Mouse (Mus musculus) splenic B cell, adult 2 months (primary cell): ENCODE data around the gene Fads3.
A peak's percentile ranks its signal among the peaks of the same experiment; 100 is the strongest.

Experiments used
- DNase-seq: peaks from one replicate; pipeline ENCODE4 v3.0.0-alpha.2; 2011; ENCODE audit warnings: low read depth, low spot score
- H3K27me3 ChIP-seq: 2 replicates; pipeline ENCODE4 v1.6.1; 2012; ENCODE audit warnings: mild to moderate bottlenecking, low read length, moderate library complexity, mixed read lengths; ENCODE audit not compliant: control insufficient read depth, poor library complexity, insufficient read depth, severe bottlenecking
- H3K36me3 ChIP-seq: 2 replicates; pipeline ENCODE4 v1.6.1; 2012; ENCODE audit warnings: mild to moderate bottlenecking, low read length, moderate library complexity, mixed read lengths; ENCODE audit not compliant: control insufficient read depth, poor library complexity, insufficient read depth, severe bottlenecking

Fads3 gene

GRCm38 (mm10) chr19:10064173-10065012 is 23.0 kb downstream of the Fads3 start:
- peak; percentile 49 for DNase-seq
- Histone ChIP-seq H3K27me3 (no peaks in the 10 kb centered on the region), H3K36me3 (no peaks in the 10 kb centered on the region)

- H3K36me3 ChIP-seq: no peaks in the 10 kb centered on the region
- no peak for DNase-seq
- H3K27me3 ChIP-seq: no peaks in the 10 kb centered on the region
Observed at GRCm38 (mm10) chr19:10065465-10066188, 24.3 kb downstream of the Fads3 start.

DNA sequence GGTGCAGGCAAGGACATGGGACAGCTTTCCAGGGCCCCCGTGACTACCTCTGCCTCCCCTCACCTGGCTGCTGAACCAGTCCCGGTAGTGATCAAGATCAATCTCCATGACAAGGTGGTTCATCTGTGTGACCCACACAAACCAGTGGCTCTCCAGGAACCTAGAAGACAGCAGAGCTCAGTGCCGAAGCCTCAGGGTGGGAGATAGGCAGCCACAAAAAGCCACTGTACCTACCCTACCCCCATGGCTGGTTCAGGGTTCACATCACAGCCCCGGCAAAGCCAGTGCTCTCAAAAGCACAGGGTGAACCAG is 24.8 kb downstream of the Fads3 start:
- Histone ChIP-seq H3K36me3 (no peaks in the 10 kb centered on the region), H3K27me3 (no peaks in the 10 kb centered on the region)
- DNase-seq: no peak

DNA sequence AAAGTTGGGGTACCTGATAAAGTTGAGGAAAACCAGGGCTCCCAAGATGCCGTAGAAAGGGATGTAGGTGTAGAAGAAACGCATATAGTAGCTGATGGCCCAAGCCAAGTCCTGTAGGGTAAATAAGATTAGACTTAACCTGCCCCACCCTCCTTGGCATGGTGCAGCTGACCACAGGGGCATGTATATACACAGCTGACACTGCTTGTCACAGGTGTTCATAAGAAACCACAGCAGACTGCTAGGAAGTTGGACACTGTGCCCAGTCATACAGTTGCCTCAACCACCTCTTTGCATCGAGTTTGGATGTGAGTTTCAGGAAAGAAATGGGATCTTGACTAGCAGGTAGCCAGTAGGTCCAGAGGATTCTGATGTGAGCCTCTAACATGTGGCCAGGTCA is 25.1 kb downstream of the Fads3 start:
- H3K36me3 ChIP-seq: no peaks in the 10 kb centered on the region
- no peak for DNase-seq
- H3K27me3 ChIP-seq: no peaks in the 10 kb centered on the region

DNA sequence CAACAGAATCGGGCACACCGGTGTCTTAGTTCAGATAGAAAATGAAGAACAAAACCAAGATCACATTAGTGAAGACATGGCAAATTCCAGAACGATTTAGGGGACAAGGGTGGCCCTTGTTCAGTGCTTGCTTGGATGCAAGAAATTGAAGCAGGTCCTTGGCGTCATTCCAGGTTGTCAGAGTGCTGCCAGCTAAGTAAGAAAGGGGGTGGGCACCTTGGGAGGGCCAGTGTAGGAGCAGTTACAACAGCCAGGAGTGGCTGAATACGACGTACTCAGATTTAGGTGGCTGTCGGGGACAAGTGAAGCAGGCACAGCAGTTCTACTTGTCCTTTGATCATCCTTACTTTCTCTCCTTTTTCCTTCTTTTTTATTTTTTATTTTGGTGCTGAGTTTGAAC is 26.3 kb downstream of the Fads3 start:
- no peaks in the 10 kb centered on the region for H3K27me3 ChIP-seq
- DNase-seq: no peak
- H3K36me3 ChIP-seq: no peaks in the 10 kb centered on the region

DNA sequence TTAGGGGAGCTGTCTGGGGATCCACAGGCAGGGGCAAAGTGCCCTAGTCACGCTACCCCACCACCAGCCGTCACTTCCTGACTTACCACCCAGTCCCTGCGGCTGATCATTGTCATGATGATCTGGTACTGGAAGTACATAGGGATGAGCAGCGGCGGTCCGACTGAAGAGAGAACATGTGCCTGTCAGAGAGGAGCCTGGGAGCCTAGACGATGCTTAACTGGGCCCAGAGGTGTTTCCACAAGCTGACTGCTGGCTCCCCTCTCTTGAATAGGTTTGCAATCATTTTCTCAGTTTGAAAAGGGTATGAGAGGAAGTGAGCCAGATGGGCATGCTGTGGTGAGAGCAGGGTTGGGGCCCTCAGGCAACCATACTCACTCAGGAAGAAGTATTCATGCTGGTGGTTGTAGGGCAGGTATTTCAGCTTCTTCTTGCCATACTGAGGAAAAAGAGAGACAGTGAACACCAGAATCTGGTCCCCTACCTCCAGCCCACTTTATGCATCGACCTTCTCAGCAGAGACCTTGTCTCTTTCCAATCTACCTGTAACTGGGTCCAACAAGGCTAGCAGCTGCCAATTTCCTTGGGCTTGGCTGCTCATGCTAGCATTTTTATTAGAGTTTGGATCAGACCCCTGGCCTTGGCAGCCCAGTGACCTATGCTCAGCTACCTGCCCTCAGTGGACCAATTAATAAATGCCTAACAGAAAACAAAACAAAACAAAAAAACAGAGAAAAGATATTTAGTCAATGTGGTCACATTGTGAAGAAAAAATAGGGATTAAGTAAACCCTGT is 29.0 kb downstream of the Fads3 start:
- H3K36me3 ChIP-seq: no peaks in the 10 kb centered on the region
- peak; percentile 26 for DNase-seq
- H3K27me3 ChIP-seq: no peaks in the 10 kb centered on the region

- DNase-seq: no peak
- H3K27me3 ChIP-seq: no peaks in the 10 kb centered on the region
- H3K36me3 ChIP-seq: no peaks in the 10 kb centered on the region
Observed at GRCm38 (mm10) chr19:10071166-10071565, 29.8 kb downstream of the Fads3 start.

DNA sequence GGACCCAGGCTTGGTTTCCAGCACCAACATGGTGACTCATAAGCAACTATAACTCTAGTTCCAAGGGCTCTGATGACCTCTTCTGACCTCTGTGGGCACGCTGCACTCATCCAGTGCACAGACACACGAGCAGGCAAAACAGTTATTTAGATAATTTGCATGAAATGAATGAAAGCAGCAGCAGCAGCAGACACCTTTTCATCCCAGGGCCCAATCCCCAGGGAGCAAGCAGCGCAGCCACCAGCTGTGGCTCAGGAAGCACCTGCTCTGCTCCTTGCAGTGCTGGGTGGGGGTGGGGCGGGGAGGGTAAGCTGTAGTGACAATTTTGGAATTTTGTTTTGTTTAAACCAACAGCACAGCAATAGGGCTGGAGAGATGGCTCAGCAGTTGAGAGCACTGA is 30.5 kb downstream of the Fads3 start:
- peak; percentile 47 for DNase-seq
- H3K27me3 ChIP-seq: no peaks in the 10 kb centered on the region
- no peaks in the 10 kb centered on the region for H3K36me3 ChIP-seq

DNA sequence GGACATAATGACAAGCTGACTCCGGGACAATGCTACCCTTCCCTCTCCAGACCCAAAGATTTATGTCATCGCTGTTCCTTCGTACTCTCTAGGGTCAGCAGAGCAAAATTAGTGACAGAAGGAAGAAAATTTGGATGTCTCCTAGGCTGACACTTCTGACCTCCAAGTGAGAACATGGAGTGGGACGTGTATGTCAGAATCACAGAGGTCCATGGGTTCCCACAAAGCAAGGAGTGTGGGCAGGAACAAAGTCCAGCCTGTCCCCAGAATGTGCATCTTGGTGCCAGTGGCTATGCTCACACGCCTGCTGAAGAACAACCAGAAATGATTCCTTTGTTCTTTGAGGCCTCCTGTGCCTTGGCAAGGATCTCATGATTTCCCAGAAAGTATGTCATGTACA is 31.8 kb downstream of the Fads3 start:
- Histone ChIP-seq H3K27me3 (no peaks in the 10 kb centered on the region), H3K36me3 (no peaks in the 10 kb centered on the region)
- no peak for DNase-seq

DNA sequence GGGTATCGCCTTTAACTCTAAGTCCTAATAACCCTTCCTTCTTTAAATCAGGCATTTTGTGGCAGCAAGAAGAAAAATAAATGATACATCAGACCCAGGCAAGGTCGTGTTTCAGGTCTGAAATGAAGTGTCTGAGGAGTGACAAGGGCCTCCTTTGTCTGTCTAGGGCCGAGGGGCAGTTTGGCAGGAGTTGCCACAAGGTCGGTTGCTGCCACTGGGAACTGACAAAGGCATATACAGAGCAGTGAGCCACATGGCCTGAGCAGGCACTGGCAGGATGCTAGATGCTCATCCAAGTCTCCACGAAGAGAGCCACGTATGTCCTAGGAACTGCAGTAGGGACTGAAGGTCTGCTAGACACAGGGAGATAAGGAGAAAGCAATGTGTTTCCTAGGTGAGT is 37.0 kb downstream of the Fads3 start:
- no peaks in the 10 kb centered on the region for H3K36me3 ChIP-seq
- no peaks in the 10 kb centered on the region for H3K27me3 ChIP-seq
- DNase-seq: no peak

DNA sequence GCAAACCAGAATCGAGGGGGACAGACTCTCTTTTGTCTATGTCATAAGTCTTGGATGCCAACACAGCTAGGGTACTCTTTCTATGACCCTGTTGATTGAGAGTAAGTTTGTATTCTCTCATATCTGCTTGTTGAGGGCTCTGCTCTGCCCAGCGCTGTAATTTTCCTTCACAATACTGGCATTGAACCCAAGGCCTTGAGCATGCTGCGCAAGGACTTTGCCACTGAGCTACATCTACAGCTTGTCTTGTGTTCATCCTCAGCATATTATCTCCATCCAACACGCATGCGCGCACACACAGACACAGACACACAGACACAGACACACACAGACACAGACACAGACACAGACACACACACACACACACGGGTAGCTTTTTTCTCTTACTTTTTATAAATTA is 39.0 kb downstream of the Fads3 start:
- no peaks in the 10 kb centered on the region for H3K27me3 ChIP-seq
- DNase-seq: no peak
- no peaks in the 10 kb centered on the region for H3K36me3 ChIP-seq

GRCm38 (mm10) chr19:10082105-10082504 is 40.7 kb downstream of the Fads3 start:
- DNase-seq: no peak
- Histone ChIP-seq H3K36me3 (no peaks in the 10 kb centered on the region), H3K27me3 (no peaks in the 10 kb centered on the region)

DNA sequence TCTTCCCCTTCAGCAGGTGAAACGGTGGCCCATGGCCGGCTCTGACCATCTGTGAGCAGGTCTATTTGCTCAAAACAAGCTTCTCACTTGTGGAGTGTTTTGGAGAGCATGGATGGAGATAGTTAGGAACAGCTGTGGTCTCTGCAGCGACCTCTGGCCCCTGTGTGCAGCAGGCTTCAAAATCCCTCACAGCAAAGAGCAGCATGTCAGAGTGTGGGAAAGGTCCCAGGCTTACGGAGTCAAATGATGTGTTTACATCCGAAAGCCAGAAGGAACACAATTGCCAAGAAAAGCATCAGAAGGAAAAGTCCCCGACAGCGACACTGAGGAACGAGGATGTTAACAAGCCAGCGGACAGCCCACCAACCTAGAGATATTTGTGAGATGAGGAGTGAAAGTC is 44.1 kb downstream of the Fads3 start:
- no peak for DNase-seq
- H3K27me3 ChIP-seq: no peaks in the 10 kb centered on the region
- H3K36me3 ChIP-seq: no peaks in the 10 kb centered on the region

DNA sequence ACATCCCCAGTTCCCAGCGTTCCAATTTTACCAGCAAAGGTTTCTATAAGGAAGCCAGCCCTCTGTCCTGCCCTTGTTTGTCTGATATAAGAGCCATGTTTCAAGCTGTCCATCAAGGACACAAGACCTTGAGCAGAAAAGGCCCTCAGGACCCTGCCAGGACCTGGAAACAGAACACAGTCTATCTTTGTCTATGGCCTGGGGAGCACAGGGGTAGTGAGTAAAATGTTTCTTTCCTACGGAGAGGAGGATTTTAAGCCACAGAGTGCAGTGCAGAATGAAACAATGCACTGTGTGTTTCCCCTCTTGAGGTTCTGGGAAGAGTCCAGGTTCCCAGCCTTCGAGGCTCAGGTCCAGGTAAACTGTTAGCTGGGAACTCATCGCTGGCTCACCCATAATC is 45.6 kb downstream of the Fads3 start:
- H3K27me3 ChIP-seq: no peaks in the 10 kb centered on the region
- H3K36me3 ChIP-seq: no peaks in the 10 kb centered on the region
- no peak for DNase-seq

DNA sequence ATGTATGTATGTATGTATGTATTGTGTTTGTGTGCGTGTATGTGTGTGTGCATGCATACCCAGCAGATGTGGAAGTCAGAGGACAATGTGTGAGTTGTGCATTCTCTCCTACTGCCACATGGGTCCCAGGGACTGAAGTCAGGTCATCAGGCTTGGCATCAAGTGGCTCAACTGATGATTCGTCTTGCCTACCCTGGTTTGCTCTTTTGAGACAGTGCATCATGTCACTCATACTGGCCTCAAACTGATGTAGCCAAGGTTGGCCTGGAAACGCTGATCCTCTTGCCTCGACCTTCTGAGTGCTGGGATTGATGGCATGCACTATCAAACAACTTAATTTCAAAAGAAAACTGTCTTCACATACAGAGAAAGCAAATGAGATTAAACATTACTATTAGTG is 52.5 kb downstream of the Fads3 start:
- no peaks in the 10 kb centered on the region for H3K27me3 ChIP-seq
- no peak for DNase-seq
- H3K36me3 ChIP-seq: no peaks in the 10 kb centered on the region
